Mouse (Mus musculus) megakaryocyte, adult 5-6 weeks (primary cell): ENCODE measurements around the gene Renbp. TPM values are rescaled to one million over a fixed set of nuclear protein-coding genes. Genes with fewer than 3 reads are reported as not detected.
A peak's percentile ranks its signal among the peaks of the same experiment; 100 is the strongest.

Experiments used
- ATAC-seq: 2 replicates; pipeline ENCODE4 v1.8.0; 2016; ENCODE audit warnings: mild to moderate bottlenecking, inconsistent platforms; ENCODE audit not compliant: poor library complexity, severe bottlenecking
- total RNA-seq, 2 experiments: library from RNA; stranded (forward) in 1 of 2; stranded (reverse) in 1 of 2; fragments of 153-499, 151-499 nt in 1 of 2; fragments of 221-1000, 200-1000 nt in 1 of 2; gene quantifications; 2 replicates each; pipeline versions ENCODE4 v1.2.3 to v1.2.4; 2015 to 2017

Gene Renbp
- total RNA-seq (2015) (11.3 and 13.5 TPM in 2 replicates), total RNA-seq (2017) (23.1 and 34.4 TPM in 2 replicates)

DNA sequence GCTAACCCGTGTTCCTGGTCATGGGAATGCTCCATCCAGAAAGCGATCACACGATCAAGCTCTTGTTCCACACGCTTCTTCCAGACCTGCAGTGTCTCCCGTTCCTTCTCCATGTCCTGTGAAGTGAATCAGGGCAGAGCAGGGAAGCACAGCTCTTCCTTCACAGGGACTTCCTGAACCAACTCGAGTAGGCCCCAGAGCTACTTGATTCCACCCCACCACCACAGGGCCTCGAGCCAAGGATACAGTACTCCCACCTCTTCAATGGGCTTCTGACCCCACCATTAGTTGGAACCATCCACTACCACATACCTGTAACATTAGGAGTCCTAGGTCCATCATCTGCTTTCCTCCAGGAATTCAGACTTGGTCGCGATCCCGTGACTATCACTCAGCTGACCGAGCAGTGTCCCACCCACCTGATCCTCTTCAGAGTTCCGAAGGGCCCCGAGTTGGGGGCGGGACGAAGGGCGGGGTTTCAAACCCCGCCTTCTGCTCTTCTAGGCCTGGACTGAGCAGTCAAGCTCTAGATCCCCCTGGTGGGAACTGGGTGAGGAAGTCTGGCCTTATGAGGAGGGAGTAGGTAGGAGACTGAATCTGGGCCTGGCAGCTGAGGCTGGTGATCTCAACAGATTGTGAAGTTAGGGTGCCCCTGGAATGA lies at the start of gene Renbp:
TSS of gene Renbp (minus strand) at position 449 of the 661 bp plus-strand sequence.
- peak; percentile 95 for ATAC-seq

DNA sequence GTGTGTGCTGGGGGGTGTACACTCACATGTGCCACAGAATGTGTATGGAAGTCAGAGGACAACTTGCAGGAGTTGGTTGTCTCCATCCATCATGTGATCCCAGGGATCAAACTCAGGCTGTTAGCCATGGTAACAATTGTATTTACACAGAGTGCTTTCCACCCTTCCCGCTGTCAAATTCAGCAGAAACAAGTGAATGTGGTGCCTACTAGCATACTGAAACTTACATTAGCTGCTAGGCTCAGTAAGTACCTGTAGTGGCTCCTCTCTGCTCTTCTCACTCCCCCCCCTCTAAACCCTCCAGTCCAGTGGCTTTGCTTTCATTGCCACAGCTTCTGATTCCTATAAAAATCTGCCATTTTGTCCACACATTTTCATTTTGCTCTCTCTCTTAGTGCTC lies 47.1 kb upstream of the Renbp start:
- no peak for ATAC-seq

DNA sequence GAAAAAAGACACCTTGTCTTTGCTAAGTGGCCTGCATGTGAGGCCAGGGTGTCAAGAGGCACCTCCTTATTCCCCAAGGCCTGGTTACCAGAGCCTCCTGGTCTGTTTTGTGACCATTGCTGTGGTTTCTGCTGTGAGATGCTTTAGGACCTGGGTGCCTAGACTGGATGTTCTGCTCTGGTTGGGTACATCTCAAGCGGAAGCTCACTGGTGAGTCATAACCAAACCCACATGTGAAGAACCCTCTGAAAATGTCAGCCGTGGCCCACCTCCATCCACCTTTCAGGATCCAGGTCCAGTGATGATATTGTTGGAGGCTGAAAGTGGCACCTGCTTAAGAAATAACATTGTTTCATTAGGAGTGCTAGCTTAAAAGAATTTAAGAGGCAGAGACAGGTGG lies 45.6 kb upstream of the Renbp start:
- no peak for ATAC-seq

DNA sequence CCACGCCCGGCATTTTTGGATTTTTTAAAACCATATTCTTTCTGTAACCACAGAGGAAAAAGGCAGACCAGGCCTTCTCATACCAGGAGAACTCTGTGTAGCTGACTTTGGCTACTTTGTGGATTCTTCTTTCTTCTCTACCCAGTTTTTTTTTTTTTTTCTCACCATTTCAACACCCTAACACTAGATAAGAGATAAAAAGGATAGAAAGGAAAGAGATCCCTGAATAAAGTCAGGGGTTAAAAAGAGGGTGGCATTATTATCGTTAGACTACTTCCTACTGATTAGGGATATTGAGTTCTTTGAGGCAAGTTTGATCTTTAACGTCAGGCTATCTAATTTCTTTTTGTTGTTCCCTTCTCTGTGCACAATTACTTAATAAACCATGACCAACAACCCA lies 42.1 kb upstream of the Renbp start:
- ATAC-seq = no peak

DNA sequence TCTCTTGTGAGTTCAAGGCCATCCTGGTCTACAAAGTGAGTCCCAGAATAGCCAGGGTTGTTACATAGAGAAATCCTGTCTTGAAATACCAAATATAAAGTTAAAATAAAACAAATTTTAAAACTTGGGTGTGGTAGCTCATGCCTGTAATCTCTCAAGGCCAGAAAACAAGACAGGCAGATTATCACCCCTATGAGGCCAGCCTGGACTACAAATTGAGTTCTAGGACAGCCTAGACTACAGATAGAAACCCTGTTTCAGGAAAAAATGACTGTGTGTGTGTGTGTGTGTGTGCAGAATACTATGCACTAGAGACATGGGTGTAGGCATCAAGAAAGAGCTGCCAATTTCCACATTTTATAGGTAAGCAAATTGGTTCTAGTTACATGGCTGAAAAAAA lies 40.1 kb upstream of the Renbp start:
- ATAC-seq = no peak

DNA sequence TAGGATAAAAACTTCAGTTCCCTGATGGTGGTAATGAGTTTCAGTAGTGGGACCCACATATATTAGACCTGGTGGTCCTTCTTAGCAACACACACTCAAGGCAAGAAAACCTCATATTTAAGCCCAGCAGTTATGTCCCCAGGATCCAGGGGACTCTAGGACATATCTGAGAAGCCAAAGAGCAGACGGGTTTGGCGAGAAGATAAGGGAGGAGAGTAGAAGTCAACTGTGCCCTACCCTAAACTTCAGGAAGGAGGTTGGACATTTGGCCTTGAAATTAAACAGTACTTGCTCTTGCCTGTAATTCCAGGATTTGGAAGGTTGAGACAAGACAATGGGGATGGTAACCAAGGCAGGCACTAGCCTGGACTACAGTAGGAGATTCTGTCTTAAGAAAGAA lies 39.1 kb upstream of the Renbp start:
- ATAC-seq = no peak

DNA sequence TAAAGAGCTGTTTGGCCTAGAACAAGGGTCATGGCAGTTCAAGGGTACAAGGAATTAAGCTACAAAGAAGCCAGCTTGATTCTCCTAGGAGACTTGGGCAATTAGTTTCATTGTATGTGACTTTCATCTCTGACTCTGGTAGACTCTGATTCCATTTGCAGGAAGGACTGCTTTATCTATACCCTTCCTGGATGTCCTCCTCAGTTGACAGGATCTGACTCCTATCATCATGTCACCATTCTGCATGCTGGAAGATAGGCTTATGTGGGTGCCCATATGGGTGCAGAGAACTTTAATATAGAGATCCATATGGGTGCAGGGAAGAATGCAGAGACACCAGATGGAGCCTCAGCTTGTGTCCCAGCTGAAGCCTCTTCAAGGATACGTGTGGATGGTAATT lies 38.5 kb upstream of the Renbp start:
- no peak for ATAC-seq

DNA sequence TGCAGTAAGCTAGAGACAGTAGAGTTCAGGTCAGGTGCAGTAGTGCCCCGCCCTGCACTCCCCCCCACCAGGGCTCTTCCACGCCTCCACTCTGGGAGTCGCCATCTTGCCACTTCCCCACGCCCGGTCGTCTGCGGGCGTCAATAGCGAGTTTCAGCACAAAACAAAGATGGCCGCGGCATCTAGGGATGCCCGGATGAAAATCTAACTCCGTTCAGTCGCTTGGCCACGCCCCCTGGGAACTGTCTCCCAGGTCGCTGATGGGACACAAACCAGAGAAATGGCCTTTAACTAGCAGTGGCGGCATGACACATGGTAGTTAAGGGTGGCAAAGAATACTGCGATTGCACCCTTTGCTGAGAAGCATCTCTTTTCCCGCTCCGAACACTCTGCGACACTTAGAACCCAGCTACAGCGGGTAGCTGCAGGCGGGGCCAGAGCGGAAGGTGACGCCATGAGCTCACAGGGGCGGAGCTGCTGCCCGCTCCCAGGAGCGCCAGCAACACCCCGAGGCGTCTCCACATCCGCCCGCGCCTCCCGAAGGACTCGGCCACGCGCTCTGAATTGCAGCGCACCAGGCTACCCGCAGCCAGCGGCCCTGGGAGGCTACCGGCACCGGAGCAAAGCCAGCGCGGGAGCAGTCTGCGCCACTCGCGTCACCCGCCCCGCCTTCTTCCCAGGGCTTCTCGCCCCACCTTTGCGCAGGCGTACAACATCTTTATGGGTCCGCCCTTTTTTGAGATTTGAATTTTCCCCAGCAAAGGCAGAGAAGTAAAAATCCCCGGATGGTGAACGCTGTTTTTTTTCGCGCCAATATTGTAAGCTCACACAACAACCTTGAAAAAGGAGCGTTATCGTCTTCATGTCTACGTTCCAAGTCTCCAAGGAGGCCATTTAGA lies 36.8 kb upstream of the Renbp start:
- ATAC-seq = peak; percentile 58

DNA sequence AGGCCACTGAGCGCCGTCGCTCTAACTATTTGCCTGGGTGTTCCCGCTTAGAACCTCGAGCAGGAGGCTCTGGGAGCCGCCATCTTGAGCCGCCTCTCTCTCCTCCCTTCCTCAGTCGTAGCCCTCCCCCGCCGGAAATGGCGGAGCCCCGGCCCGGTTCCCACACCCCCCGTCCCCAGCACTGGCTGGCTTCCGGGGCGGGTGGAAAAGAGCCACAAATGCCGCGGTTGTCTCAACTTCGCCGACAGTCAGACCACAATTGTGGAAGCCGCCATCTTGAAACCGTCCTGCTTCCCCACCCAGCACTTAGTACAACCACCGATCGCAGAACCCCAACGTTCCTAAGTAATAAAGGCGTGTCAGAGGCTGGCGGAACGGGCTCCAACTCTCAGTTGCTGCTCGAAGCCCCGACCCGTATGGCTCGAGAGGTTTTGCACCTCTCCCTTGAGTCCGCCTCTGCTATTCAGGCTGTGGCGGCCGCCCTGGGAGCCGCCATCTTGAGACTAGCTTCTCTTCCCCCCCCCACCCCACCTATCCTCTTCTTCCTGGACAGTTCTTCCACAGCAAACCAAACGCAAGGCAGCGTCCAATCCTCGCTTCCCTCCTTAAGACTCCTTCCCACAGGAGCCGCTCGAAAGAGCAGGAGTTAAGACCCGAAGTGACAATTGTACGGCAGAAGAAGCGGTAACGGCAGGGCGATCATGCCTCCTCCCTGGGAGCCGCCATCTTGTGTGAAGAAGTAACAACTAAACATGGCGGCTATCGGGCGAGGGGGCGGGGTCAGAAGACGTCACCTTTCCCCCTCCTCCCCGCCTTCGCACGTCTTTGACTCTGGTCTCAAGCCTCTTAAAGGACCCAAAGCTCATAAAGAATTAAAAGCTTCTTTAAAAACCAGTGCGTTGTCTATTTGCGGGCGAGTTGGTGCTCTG lies 35.9 kb upstream of the Renbp start, which contains the start of gene Hcfc1:
TSS of gene Hcfc1 (minus strand) at position 110 of the 929 bp plus-strand sequence.
- peak; percentile 61 for ATAC-seq

DNA sequence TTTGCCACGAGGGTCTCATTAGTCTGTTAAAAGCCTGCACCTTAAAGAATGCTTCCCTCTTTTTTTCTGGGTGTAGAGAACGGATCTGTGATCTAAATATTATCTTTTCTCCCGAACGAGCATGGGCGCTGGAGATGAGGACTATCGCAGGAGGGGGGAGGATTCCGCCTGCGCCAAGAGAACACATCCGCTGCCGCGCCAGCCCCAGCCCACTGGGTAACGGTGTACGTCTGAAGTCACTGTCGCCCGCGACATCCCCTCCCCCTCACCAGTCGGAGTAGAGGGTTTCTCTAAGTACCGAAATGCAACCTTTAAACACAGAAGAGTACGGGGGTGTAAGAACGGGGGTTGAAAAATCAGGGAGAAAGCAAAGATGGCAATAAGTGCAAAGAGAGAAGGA lies 34.7 kb upstream of the Renbp start:
- ATAC-seq = no peak

DNA sequence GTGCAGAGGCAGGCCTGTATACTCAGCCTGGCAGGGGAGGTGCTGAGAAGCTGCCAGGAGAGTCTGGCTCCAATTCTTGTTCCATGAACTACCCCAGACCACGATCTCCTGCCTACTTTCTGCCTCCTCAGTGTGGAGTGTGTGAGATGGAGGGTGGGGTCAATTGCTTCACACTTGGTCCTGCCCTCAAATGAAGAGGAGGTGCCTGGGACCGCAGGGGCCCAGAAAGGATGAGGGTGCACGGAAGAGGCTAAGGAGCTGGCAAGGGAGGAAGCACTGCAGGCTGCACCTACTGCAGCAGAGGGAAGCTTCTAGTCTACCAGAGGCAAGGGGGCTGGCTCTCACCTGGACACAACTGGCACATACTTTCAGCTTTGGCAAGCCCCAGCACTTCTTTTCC lies 33.7 kb upstream of the Renbp start:
- peak; percentile 44 for ATAC-seq

DNA sequence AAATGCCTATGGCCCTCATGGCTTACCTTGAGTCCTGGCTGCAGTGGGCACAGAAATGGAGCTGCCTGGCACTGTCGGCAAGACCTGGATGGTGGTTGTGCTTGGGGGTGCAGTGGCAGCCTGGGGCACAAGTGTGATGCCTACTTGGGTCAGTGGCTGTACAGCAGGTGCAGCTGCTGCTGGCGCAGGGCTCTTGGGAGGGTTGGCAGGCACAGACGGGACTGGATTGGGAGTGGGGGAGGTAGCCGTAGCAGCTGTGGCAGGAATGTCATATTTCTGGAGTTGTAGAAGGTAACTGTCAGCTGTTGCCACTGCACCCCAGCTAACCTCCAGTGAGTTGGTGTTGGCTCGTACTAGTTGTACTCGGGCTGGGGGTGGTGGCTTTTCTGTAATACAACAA lies 24.3 kb upstream of the Renbp start:
- no peak for ATAC-seq

DNA sequence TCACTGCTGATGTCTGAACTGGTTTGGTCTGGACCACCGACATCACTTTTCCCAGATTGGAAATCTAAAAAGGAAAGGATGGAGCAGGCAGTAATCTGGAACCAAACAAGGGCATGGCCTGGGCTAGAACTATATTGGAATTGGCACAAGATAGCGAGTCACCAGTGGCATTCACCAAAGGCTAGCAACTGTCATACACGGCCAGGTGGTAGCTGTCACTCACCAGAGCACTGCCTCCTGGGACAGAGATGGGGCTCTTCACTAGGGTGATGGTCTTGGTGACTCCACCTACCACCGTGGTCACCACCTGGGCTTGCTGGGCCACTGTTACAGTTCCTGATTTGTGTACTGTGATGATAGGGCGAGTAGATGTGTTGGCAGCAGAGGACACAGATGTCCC lies 22.0 kb upstream of the Renbp start:
- ATAC-seq = no peak

DNA sequence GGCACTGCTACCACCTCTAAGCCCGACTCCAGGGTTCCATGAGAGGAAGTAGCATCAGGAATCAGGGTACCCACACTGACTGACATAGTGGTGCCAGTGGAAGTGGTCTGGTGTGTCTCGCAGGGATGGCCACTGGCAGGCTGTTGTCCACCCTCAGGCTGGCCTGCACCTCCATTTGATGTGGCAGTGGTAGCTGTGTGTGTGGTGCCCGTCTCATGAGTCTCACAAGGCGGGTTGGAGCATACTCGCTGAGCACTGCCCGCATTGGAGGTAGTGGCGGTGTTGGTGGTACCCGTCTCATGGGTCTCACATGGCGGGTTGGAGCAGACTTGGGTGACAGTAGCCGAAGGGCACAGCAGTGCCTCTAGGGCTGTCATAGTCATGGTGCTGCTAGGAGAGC lies 18.7 kb upstream of the Renbp start:
- ATAC-seq = no peak

DNA sequence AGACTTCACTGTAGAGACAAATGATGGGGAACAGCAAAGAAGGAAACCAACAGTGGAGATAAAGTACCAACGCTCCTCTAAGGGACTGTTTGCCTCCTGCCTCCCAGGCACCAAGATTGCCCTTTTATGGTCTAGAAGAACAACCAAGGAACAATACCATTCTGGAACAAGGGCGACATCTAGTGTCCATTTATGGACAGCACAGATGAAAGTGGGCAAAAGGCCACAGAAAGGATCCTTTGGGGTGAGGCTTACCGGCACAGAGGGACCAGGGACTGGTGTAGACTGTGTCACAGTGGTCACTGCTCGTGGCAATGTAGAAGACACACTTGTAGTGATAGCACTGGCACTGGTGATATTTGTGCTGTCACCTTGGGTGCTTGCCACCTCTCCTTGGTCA lies 18.0 kb upstream of the Renbp start:
- peak; percentile 78 for ATAC-seq

DNA sequence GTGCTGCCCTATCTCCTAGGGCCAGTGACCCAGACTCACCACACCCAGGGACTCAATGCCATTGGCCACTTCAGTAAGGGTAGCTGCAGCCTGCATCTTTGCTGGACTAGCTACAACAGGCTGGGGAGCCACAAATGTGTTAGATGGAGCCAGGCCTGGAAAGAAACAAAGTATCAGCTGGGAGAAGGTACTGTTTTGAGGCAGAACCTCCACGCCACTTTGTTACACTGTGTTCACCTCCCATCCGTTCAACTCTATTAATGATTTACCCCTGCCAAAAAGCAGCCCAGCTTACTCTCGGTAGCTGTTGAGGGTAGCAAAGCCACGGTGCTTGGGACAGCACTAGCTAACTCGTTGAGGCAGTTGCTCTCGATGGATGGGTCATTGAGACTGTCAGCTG lies 16.2 kb upstream of the Renbp start:
- ATAC-seq = 0 out of 2 replicates have a peak, but pooled peaks have one; percentile 16

DNA sequence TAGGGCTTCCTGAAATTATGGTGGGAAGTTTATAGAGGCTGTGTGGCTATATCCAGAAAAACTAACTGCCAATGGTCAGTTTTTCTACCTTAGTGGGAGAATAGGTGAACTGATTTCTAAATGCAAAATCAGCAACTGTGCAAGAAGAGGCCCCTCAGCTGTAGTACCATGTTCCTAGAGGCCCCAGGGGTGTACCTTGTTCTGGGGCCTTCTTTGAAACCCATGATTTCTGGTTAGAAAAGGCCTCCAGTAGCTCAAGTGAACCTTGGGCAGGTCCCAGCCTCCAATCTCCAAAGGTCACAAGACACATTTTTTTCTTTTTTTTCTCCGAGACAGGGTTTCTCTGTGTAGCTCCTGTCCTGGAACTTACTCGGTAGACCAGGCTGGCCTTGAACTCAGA lies 11.6 kb upstream of the Renbp start:
- no peak for ATAC-seq

DNA sequence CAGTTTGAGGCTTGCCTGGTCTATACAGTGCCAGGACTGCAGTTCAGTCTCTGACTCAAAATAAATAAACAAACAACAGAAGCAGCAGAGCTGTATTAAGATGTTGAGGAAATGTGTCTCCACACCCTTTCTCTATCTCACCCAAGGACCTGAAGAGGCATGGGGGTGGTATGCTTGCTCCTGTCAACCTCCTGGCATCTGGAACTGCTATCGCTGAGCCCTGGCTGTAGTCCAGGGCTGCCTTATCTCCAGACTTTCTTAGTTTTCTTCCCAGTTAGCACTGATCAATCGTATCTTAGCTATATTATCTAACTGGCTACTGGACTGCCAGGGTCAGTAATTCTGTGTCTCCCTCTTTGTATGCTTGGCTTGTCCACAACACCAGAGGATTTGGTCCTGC lies 11.2 kb upstream of the Renbp start:
- ATAC-seq = no peak

DNA sequence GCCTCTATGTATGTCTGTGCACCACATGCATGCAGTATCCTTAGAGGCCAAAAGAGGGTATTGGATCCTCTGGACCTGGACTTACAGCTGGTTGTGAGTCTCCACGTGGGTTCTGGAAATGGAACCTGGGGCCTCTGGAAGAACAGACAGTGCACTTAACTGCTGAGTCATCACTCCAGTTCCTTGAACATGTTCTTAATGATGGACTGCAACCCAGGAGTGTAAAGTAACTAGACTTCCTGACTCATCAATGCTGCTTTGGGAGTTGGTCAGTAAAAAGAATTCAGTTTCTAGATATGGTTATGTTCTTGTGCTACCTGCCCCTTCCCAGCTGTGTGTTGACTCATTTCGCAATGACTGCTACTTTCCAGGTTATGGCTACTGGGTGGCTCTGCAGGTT lies 1.2 kb upstream of the Renbp start:
- ATAC-seq = no peak

DNA sequence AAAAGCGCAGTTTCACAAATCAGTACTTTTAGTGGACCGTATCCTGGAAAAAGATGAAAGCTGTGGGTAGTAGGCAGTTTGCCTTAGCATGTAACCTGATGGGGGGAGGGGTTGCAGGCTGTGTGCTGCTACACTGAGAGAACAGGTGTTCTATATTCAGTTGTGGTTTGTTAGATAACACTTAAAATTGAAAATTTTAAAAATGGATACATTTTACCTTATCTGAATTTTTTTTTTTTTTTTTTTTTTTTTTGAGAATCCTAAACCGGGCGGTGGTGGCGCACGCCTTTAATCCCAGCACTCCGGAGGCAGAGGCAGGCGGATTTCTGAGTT lies 8.1 kb downstream of the Renbp start:
- no peak for ATAC-seq

DNA sequence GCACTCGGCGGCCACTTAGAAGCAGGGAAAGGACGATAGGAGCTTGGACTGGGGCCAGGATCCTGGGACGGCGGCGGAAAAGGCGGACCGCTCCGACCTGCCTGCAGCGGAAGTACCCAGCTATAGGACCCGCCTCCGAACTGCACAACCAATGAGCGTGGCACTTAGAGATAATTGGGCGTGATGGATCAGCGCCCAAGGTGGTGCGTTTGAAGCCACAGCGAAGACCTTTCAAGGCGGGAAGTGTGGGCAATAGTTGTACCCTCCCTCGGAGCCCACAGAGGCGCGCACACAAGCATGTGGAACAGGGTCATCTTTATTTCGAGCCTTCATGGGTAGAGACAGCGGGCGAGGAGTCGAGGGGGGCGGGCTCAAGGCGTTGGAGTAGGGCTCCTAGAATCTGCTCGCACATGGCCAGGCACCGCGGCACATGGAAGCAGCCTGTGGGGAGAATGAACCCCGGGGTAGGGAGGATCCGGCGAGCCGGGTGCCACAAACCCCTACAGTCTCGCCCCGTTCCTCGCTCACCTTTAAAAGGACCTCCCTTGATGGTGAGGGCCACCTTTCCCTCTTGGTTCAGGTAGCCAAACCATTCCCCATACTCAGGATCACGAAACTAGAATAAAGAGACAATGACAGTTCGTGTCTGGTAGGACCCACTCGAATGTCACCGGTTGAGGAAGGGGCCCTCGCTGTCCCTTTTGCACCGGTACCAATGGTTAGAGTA lies 8.7 kb downstream of the Renbp start, which contains the start of the genes Arhgap4 and Naa10:
TSS of gene Arhgap4 (minus strand) at position 48 of the 727 bp plus-strand sequence.
TSS of gene Naa10 (minus strand) at position 122 of the 727 bp plus-strand sequence.
- ATAC-seq = peak; percentile 99
